Mouse (Mus musculus) forebrain, embryonic 13.5 days (tissue): ENCODE measurements around the gene Dnase2a. TPM values are rescaled to one million over a fixed set of nuclear protein-coding genes. Genes with fewer than 3 reads are reported as not detected.

Source experiments
- ATAC-seq: fragments of 200-750 bp; cut with Nextera tagmentation; 2 replicates; pipeline ENCODE4 v1.8.0; 2017
- H3K27ac ChIP-seq: fragments of 300-500 bp; sonication (generic); 2 replicates; pipeline ENCODE4 v1.5.1; 2015; ENCODE audit warnings: inconsistent platforms, mild to moderate bottlenecking, moderate library complexity
- H3K27me3 ChIP-seq: fragments of 300-500 bp; sonication (generic); 2 replicates; pipeline ENCODE4 v1.6.1; 2015; ENCODE audit warnings: mild to moderate bottlenecking, inconsistent platforms
- H3K36me3 ChIP-seq: fragments of 300-500 bp; sonication (generic); 2 replicates; pipeline ENCODE4 v1.6.1; 2015; ENCODE audit warnings: mild to moderate bottlenecking, inconsistent platforms; ENCODE audit not compliant: poor library complexity, severe bottlenecking
- H3K4me1 ChIP-seq: fragments of 300-500 bp; sonication (generic); 2 replicates; pipeline ENCODE4 v1.6.1; 2015; ENCODE audit warnings: inconsistent platforms
- H3K4me2 ChIP-seq: fragments of 300-500 bp; sonication (generic); 2 replicates; pipeline ENCODE4 v1.6.1; 2015; ENCODE audit warnings: inconsistent platforms, mild to moderate bottlenecking, moderate library complexity
- H3K4me3 ChIP-seq: fragments of 300-500 bp; sonication (generic); 2 replicates; pipeline ENCODE4 v1.5.1; 2015; ENCODE audit warnings: mild to moderate bottlenecking, inconsistent platforms
- H3K9ac ChIP-seq: fragments of 300-500 bp; sonication (generic); 2 replicates; pipeline ENCODE4 v1.6.1; 2015; ENCODE audit warnings: mild to moderate bottlenecking, inconsistent platforms
- H3K9me3 ChIP-seq: fragments of 300-500 bp; sonication (generic); replicated peaks from 2 replicates; pipeline ENCODE4 v1.6.1; 2016; ENCODE audit warnings: inconsistent platforms
- WGBS: fragments of 180-500 bp; shearing (Covaris S2); methylation state at CpG from one replicate; pipeline ENCODE4 v1.1.7; 2015; 5-methylcytosine and 5-hydroxymethylcytosine counted together
- polyA plus RNA-seq: library from polyadenylated mRNA; unstranded; fragments of >200 nt; fragmentation: Nextera tagmentation; extraction: Ambion mirVana; gene quantifications from 2 replicates; pipeline ENCODE4 v1.2.1, GENCODE M21; 2015

Dnase2a gene
- polyA plus RNA-seq, 1 experiment from 2014 or later, result 6.9 TPM

DNA sequence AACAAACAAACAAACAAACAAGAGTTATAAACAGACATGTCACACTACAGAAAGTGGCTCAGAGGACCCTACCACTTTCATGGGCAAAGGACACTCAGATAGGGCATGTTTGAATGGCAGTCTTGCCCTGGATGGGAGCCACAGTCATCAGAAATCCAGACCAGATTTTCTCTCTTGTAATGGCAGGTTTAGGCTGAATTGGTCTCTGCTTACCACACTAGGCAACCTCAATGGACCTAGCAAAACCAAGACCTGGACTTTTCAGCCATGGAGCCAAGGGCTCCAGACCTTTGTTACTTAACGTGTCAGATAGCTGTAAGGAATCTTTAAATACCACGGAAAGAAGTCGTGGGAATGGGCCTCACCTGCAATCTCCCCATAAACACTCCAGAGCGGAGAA is 35.3 kb downstream of the Dnase2a start:
- Histone ChIP-seq H3K4me2 (peak overlapping the region; percentile 91; the same call in 1 of the 2 replicates), H3K36me3 (no peaks in the 10 kb centered on the region), H3K27ac (no peak overlapping the region), H3K9me3 (no peaks in the 10 kb centered on the region), H3K4me3 (peak overlapping the region; percentile 69), H3K9ac (no peak overlapping the region), H3K4me1 (peaks cover 29% of the 10 kb centered on the region), H3K27me3 (peaks cover 59% of the 10 kb centered on the region)
- 16% methylated on average over 4 of the region's 4 CpGs for WGBS
- no peak for ATAC-seq

- WGBS, result 2% methylated on average over 26 of the region's 26 CpGs
- H3K4me2 ChIP-seq, result peak overlapping the region; percentile 91
- peaks cover 29% of the 10 kb centered on the region for H3K4me1 ChIP-seq
- H3K27me3 ChIP-seq, result peaks cover 63% of the 10 kb centered on the region
- no peak overlapping the region for H3K27ac ChIP-seq
- ATAC-seq, result peak; percentile 41; the same call in 1 of the 2 replicates
- H3K9me3 ChIP-seq, result no peaks in the 10 kb centered on the region
- peak overlapping the region; percentile 76; the same call in 1 of the 2 replicates for H3K9ac ChIP-seq
- H3K36me3 ChIP-seq, result no peaks in the 10 kb centered on the region
- peak overlapping the region; percentile 69 for H3K4me3 ChIP-seq
Measured at GRCm38 (mm10) chr8:84944478-84945160, 36.3 kb downstream of the Dnase2a start.

GRCm38 (mm10) chr8:84945235-84945632 is 36.9 kb downstream of the Dnase2a start:
- Histone ChIP-seq H3K4me2 (peak overlapping the region; percentile 91), H3K9me3 (no peaks in the 10 kb centered on the region), H3K4me1 (peaks cover 29% of the 10 kb centered on the region), H3K36me3 (no peaks in the 10 kb centered on the region), H3K27ac (no peak overlapping the region), H3K9ac (peak overlapping the region; percentile 76), H3K27me3 (peaks cover 69% of the 10 kb centered on the region), H3K4me3 (peak overlapping the region; percentile 69)
- peak; percentile 46 for ATAC-seq
- WGBS, result 2% methylated on average over 11 of the region's 11 CpGs

DNA sequence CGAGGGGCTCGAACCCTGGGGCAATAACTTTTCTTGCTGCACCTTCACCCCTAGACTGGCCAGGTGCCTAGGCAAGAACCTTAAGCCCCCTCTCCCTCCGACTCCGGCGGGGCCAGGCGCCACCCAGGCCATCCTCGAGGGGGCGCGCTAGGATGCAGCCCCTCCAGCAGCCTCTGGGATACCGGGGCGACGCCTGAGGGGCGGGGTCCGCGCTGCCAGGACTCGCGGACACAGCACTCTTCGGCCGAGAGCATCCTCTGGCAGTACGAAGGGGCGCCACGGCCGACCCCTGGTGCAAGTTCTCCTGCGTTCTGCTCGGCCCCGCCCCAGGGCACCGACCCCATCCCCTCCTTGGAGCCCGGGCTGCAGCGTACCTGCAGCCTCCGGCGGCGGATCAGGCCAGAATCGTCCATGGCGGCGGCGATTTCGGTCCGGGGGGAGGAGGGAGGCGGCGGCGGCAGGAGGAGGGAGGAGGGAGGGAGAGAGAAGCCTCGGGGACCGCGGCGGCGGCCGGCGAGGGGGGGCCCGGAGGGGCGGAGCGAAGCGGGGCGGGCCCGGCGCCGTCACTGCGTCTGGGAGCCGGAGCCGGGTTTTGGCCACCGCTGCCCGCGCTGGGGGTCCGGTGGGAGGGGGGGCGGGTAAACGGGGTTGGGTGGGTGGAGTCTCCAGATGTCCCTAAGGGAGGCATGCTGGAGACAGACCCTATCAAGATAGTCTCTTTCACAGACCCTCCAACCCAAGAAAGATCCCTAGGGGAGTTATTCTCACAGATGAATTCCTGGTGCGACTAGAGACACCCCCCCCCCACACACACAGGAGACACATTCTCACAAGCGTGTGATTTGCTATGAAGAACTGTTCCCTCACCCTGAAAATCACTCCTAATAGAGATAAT is 37.5 kb downstream of the Dnase2a start:
- H3K9me3 ChIP-seq, result no peaks in the 10 kb centered on the region
- WGBS, result under 1% methylated on average over 51 of the region's 67 CpGs
- peaks cover 76% of the 10 kb centered on the region for H3K27me3 ChIP-seq
- peak overlapping the region; percentile 76 for H3K9ac ChIP-seq
- H3K4me2 ChIP-seq, result peak overlapping the region; percentile 91
- no peaks in the 10 kb centered on the region for H3K36me3 ChIP-seq
- H3K4me3 ChIP-seq, result peak overlapping the region; percentile 69
- peak; percentile 71 for ATAC-seq
- H3K27ac ChIP-seq, result 0 out of 2 replicates have a peak overlapping the region, but pooled peaks have one; percentile 54
- H3K4me1 ChIP-seq, result peaks cover 29% of the 10 kb centered on the region

DNA sequence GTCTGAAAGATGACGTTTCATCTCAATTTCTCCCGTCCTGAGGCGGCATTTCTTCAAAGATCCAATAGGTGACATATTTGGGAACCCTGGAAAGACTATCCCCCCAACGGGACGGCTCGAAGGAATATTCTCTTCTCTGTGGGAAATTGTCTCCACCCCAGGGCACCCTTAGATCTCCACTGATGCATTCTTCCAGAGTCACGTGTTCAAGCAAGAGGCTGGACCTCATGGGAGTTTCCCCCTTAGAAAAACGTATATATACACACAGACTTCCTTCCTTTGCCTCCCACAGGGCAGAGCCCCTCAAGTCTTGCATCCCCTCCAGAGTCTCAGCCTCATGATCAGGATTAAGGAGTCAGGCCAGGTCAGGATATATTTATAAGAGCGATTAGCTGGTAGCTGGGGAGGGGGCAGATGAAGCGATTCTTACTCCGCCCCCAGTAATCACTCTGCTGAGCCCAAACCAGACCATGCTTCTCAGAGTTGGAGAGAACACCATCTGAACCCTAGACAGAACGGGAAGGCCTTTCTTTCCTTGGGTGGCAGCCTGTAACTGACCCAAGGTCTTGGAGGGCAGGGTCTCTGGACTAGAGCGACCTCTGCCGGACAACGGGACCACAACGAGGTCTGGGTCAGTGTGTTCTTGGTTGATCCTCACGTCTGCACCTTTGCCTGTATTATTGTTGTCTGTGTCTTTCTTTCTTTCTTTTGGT is 38.3 kb downstream of the Dnase2a start, which contains the start of gene Rtbdn:
Gene Rtbdn (plus strand): TSS at position 464 of the 713 bp plus-strand sequence.
- Histone ChIP-seq H3K9me3 (no peaks in the 10 kb centered on the region), H3K27ac (0 out of 2 replicates have a peak within 1 kb of the TSS, but pooled peaks have one; percentile 54), H3K36me3 (no peaks in the 10 kb centered on the region), H3K4me2 (peak within 1 kb of the TSS; percentile 91), H3K9ac (peak within 1 kb of the TSS; percentile 76), H3K4me3 (peak within 1 kb of the TSS; percentile 69), H3K4me1 (peaks cover 29% of the 10 kb centered on the region), H3K27me3 (peaks cover 82% of the 10 kb centered on the region)
- ATAC-seq, result peak; percentile 10; the same call in 1 of the 2 replicates
- 8% methylated on average over 17 of the region's 17 CpGs for WGBS

DNA sequence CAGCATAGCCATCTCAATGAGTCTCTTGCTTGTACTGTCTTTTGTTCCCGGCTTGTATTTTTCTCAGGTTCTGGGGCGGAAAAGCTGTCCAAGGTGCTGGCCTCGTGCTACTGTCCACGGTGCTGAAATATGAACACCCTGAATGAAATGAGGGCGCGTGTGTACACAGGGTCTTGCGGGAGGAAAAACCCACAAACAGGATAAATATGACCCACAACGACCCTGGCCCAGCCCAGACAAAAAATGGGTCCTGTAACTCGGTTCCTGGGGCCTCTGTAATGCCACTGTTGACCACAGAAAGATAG is 38.8 kb downstream of the Dnase2a start:
- H3K27ac ChIP-seq, result no peak overlapping the region
- no peaks in the 10 kb centered on the region for H3K9me3 ChIP-seq
- WGBS, result 14% methylated on average over 9 of the region's 9 CpGs
- H3K36me3 ChIP-seq, result no peaks in the 10 kb centered on the region
- H3K27me3 ChIP-seq, result peaks cover 84% of the 10 kb centered on the region
- H3K9ac ChIP-seq, result 0 out of 2 replicates have a peak overlapping the region, but pooled peaks have one; percentile 17
- H3K4me2 ChIP-seq, result no peak overlapping the region; the same call in 1 of the 2 replicates
- H3K4me1 ChIP-seq, result peaks cover 29% of the 10 kb centered on the region
- ATAC-seq, result no peak
- no peak overlapping the region for H3K4me3 ChIP-seq

DNA sequence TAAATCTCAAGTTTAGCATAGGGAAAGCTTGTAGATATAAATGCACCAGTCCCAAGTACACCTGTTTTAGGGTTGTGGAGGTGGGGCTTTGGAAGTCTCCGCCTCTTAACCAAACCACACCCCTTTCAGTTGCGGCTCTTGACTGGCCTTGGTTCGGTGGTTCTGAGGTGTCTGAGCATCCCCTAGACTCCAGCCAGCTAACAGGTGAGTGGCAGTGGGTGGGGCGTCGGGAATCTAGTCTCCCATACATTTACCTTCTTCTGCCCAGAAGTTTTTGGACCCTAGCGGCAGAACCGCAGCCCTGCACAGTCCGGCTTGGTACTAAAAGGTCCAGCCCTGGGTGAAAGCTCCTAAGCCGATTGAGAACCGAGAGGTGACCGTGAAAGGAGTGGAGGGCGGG is 41.4 kb downstream of the Dnase2a start:
- H3K36me3 ChIP-seq, result no peaks in the 10 kb centered on the region
- no peak overlapping the region for H3K9ac ChIP-seq
- no peaks in the 10 kb centered on the region for H3K9me3 ChIP-seq
- no peak for ATAC-seq
- no peak overlapping the region for H3K27ac ChIP-seq
- H3K4me1 ChIP-seq, result peaks cover 23% of the 10 kb centered on the region
- no peak overlapping the region for H3K4me3 ChIP-seq
- 17% methylated on average over 12 of the region's 12 CpGs for WGBS
- H3K27me3 ChIP-seq, result peaks cover 76% of the 10 kb centered on the region
- no peak overlapping the region for H3K4me2 ChIP-seq

- Histone ChIP-seq H3K4me3 (no peak overlapping the region), H3K4me2 (no peak overlapping the region), H3K27ac (no peak overlapping the region), H3K36me3 (peaks cover 16% of the 10 kb centered on the region), H3K27me3 (peaks cover 48% of the 10 kb centered on the region), H3K4me1 (no peaks in the 10 kb centered on the region), H3K9me3 (no peaks in the 10 kb centered on the region), H3K9ac (no peak overlapping the region)
- WGBS, result 11% methylated on average over 18 of the region's 18 CpGs
- ATAC-seq, result 0 out of 2 replicates have a peak, but pooled peaks have one; percentile 38
Measured at GRCm38 (mm10) chr8:84952612-84953255, 44.4 kb downstream of the Dnase2a start.

DNA sequence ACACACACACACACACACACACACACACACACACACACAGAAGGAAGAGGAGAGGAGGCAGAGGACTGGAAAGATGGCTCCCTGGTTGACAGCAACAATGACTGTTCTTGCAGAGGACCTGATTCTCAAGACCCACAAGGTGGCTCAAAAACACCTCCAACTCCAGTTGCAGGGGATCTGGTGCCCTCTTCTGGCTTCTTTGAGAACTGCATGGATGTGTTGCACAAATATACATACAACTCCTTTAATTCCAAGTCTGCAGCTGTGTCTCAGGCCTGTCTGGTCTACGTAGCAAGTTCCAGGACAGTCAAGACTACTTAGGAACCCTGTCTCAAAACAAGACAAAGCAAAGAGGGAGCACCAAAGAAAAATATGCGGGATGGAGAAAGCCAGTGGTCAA is 48.4 kb downstream of the Dnase2a start:
- H3K27ac ChIP-seq, result no peak overlapping the region
- peak; percentile 43; the same call in 1 of the 2 replicates for ATAC-seq
- H3K4me1 ChIP-seq, result no peaks in the 10 kb centered on the region
- H3K36me3 ChIP-seq, result peaks cover 46% of the 10 kb centered on the region
- H3K4me2 ChIP-seq, result no peak overlapping the region
- H3K4me3 ChIP-seq, result no peak overlapping the region
- no peaks in the 10 kb centered on the region for H3K9me3 ChIP-seq
- peaks cover 15% of the 10 kb centered on the region for H3K27me3 ChIP-seq
- H3K9ac ChIP-seq, result no peak overlapping the region
- WGBS, result 35% methylated on average over 2 of the region's 2 CpGs

DNA sequence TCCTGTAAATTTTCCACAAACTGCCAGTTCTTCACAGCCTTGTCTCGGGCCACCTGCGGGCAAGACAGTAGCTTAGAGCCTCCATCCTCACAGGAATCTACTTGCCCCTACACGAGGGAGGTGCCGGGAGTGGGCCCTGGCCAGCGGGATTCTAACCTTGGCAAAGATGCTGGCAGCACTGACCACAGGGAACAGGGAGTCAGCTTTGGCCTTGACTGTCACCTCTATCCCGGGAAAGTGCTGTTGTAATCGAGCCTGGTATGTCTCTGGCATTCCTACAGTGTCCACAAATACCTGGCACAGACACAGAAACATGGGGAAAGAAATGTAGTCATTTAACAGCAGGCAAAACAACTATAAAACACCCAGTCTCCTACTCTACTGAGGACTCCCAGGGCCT is 51.5 kb downstream of the Dnase2a start:
- Histone ChIP-seq H3K9me3 (no peaks in the 10 kb centered on the region), H3K9ac (no peak overlapping the region), H3K4me2 (no peak overlapping the region), H3K4me3 (no peak overlapping the region), H3K36me3 (peaks cover 65% of the 10 kb centered on the region), H3K27me3 (no peaks in the 10 kb centered on the region), H3K4me1 (peaks cover 2% of the 10 kb centered on the region), H3K27ac (no peak overlapping the region)
- 93% methylated on average over 7 of the region's 7 CpGs for WGBS
- no peak for ATAC-seq

DNA sequence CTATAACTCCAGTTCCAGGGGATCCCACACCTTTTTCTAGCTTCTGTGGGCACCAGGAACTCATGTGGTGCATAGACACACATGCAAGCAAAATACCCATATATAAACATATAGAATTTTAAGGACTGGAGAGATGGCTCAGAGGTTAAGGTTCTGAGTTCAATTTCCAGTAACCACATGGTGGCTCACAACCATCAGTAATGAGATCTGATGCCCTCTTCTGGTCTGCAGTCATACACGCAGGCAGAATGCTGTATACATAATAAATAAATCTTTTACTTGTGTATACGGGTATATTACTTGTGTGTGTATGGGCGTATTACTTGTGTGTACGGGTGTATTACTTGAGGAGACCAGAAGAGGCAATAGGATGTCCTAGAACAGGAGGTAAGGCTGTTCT is 55.6 kb downstream of the Dnase2a start:
- H3K4me1 ChIP-seq, result peaks cover 18% of the 10 kb centered on the region

More for the DNA sequence above, 55.6 kb downstream of the Dnase2a start:
- ATAC-seq, result no peak
- Histone ChIP-seq H3K27me3 (no peaks in the 10 kb centered on the region), H3K9ac (no peak overlapping the region), H3K9me3 (no peaks in the 10 kb centered on the region), H3K27ac (no peak overlapping the region), H3K36me3 (peaks cover 38% of the 10 kb centered on the region), H3K4me2 (no peak overlapping the region), H3K4me3 (no peak overlapping the region)
- 90% methylated on average over 4 of the region's 4 CpGs for WGBS
